Mouse (Mus musculus) olfactory bulb, adult 2 months (tissue): ENCODE measurements around the gene Tm9sf2.

Experiments
- CTCF ChIP-seq: fragments of 200-500 bp; IDR thresholded peaks from 2 replicates; pipeline ENCODE4 v1.5.1; 2012; ENCODE audit warnings: low read depth, mild to moderate bottlenecking, low read length, moderate library complexity; ENCODE audit not compliant: insufficient read depth
- POLR2A ChIP-seq: fragments of 200-500 bp; IDR thresholded peaks from 2 replicates; pipeline ENCODE4 v1.6.1; 2012; ENCODE audit warnings: mild to moderate bottlenecking, low read depth, low read length, moderate library complexity; ENCODE audit not compliant: insufficient read depth

DNA sequence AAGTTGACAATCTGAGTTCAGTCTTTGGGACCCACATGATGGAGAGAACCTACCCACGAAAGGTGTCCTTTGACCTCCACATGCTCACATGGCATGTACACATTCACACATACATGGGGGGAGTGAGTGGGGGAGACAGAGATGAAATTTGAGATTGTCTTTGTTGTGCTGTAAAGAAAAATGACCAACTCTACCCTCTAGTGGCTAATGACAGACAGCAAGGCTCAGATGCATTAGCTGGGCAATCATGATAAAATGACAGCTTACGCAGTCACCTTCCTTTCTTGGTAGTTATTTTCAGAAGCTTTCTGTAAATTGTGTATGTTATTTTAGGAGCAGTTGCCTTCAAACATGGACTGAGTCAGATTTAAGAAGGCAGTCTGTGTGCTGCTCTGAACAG, 4.8 kb downstream of the Tm9sf2 start:
- TF ChIP-seq CTCF: no peak
- TF ChIP-seq POLR2A: no peak
